Mouse (Mus musculus) adrenal gland, postnatal 36 days (tissue): ENCODE data around the gene Itpr1. TPM values are rescaled to one million over a fixed set of nuclear protein-coding genes. Genes with fewer than 3 reads are reported as not detected.

Experiments used
- DNase-seq, 2 experiments: peaks; one replicate each; pipeline ENCODE4 v3.0.0; 2021; ENCODE audit warnings: mixed read lengths in 1 of 2
- total RNA-seq, 2 experiments: library from RNA; stranded (reverse); gene quantifications; 2 replicates each; pipeline ENCODE4 v1.2.3; 2021

The Itpr1 gene
- total RNA-seq, 2 experiments from 2014 or later: 124 to 167 TPM

- peak in 1 of 2 experiments; percentile 23 for DNase-seq
Measured at GRCm38 (mm10) chr6:108442291-108442690, 229.4 kb downstream of the Itpr1 start.

DNA sequence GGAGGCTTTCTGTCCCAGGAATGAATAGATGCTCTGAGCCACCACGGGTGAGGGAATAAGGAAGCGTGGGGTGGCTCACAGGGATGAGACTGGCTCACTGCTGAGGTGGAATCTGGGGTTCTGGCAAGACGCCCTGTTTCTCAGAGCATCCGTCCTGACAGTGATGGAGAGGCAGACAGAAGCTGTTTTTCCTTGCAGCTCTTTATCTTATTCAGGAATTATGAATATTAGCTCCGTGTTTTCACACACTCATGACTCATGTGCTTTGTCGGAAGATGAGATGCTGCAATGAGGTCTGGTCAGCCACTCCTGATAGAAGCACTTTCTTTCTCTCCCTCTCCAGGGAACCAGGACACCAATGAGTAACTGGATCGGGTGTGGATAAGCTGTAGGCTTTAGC, 231.5 kb downstream of the Itpr1 start:
- peak; percentile 26 to 45 for DNase-seq

- peak in 1 of 2 experiments; percentile 25 for DNase-seq
Measured at GRCm38 (mm10) chr6:108445006-108445405, 232.1 kb downstream of the Itpr1 start.

- no peak for DNase-seq
Measured at GRCm38 (mm10) chr6:108446766-108447165, 233.9 kb downstream of the Itpr1 start.

DNA sequence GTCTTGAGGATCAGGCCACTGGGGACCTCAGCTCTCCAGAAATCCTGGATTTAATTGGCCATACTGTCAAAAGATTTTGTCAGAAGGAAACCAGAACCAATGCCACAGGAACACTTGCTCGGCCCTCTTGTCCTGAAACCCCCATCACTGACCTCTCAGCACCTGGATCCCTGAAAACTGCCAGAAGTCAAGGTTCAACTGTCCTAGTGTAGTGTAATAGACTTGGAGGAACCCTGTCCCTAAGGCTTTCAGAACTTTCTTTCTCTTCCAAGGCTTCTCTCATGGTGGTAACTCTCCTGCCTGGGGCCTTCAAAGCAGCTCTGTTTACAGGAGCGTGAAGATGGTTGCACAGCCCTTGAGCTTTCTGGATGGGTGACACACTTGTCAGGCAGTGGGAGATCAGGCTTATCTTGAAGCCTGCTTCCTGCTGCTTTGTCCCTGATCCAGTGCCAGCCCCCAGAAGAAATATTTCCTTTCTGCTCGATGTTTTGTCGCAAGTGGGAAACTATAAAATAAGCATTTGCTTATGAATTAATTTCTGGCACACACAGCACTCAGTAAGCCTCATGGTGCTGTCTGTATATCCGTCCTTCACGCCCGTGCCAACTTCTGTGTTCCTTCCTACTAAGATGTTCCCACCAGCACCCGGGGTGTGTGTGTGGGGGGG, 234.4 kb downstream of the Itpr1 start:
- DNase-seq: peak; percentile 47 to 59

- DNase-seq: peak; percentile 55 to 58
Measured at GRCm38 (mm10) chr6:108448016-108448735, 235.3 kb downstream of the Itpr1 start.

DNA sequence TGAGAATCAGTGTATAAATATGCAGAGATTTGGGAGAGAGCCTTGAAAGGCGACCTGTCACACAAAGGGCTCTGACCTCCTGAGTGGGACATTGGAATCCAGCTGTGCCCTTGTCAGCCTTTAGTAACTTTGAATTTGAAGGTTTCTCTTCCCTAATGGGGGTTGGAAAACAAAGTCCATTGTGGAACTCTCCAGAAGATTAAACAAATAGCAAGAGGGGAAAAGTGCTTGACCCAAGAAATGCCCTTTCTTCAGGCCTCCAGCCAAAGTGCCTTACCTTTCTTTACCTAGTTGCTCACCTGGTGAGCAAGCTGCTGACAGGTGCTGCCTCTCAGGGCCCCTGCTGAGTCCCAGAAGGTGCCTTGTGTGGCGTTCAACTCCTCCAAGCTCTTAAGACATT, 236.0 kb downstream of the Itpr1 start:
- DNase-seq: no peak

GRCm38 (mm10) chr6:108451536-108451935, 238.6 kb downstream of the Itpr1 start:
- DNase-seq: no peak

- DNase-seq: no peak
Measured at GRCm38 (mm10) chr6:108453618-108454017, 240.7 kb downstream of the Itpr1 start.

DNA sequence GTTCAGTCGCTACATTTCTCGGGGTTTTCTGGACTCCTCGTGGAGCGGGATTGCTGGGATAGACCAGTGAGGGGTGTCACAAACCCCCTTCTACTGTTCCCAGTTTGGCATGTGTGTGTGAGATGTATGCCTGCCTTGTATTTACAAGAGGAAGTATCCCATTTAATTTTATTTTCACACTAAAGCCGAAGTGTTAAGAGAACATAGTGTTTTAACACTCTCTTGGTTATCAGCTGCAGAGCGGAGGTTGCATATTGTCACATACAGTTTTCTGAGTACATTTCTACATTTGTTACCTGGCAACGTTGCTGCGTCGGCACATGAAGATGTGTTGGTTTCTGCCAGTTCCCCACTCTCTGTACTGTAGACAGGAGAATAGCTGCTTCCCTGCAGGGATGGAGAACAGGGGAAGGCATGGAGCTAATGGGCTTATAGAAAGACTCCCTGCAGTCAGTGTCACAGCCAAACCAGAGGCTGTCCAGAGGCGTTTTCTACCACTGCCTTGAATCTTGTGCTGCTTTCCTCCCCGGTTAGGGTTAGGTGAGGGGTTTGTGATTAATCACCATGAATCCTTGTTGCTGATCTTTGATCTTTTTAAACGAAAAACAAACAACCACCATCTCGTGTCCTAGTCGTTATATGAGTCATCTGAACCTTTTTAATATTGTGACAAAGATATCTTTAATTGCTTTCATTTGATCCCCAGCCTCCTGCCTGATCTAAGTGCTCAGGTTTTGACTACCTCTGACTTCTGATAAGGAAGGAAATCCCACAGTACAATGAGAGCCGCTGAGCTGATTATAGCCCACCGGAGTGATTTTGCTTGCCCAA, 241.4 kb downstream of the Itpr1 start:
- DNase-seq: no peak

GRCm38 (mm10) chr6:108454979-108455836, 242.3 kb downstream of the Itpr1 start:
- DNase-seq: no peak

GRCm38 (mm10) chr6:108456231-108457062, 243.6 kb downstream of the Itpr1 start:
- peak in 1 of 2 experiments; percentile 25 for DNase-seq

DNA sequence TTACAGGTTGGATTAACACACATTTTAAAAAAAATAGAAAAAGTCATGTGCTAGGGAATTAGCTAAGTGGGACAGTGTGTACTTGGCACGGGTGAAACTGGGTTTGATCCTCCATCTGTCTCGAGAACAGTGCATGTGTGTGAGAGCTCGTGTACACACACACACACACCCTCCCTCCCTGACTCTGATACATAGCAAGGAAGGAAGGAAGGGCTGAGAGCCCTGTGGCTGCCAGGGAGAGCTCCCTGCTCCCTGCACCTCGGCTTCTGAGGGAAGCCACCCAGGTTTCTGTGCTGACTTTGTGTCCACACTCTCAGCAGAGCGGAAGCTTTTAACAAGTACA, 244.1 kb downstream of the Itpr1 start:
- peak in 1 of 2 experiments; percentile 29 for DNase-seq

- no peak for DNase-seq
Measured at GRCm38 (mm10) chr6:108457516-108458181, 244.8 kb downstream of the Itpr1 start.

DNA sequence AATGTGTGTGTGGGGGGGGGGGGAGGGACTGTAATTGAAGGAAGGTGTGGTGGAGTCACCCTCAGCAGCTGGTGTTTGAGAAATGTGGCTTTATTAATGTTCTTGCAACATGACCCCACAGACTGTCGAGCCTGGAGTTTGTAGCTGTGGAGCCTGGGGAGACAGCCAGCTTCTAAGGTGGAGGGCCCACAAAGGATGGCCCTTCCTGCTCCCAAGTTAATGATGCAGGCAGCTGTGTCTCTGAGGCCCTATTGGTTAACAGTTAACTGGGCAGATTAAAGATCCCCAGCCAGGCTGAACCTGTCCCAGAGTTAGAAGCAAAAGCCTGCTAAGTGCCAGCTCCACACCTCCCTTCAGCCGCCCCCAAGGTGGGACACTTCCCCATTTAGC, 245.3 kb downstream of the Itpr1 start:
- no peak for DNase-seq

DNA sequence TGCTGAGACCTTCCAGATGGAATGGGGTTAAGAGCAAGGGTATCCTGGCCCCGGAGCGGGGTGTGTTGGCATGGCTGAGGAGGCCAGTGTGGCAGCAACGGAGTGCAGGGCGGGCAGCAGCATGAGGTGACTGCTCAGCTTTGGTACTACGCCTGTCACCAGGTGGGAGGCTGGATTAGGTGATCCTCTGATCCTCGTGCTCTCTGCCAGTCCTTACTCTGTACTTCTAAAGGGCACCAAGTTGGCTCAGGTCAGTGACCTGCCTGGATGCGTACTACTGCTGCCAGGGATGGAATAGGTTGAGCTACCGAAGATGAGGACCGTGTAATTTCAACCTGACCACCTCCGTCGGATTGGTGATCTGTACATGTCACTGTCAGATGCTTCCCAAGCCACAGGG, 245.9 kb downstream of the Itpr1 start:
- no peak for DNase-seq

DNA sequence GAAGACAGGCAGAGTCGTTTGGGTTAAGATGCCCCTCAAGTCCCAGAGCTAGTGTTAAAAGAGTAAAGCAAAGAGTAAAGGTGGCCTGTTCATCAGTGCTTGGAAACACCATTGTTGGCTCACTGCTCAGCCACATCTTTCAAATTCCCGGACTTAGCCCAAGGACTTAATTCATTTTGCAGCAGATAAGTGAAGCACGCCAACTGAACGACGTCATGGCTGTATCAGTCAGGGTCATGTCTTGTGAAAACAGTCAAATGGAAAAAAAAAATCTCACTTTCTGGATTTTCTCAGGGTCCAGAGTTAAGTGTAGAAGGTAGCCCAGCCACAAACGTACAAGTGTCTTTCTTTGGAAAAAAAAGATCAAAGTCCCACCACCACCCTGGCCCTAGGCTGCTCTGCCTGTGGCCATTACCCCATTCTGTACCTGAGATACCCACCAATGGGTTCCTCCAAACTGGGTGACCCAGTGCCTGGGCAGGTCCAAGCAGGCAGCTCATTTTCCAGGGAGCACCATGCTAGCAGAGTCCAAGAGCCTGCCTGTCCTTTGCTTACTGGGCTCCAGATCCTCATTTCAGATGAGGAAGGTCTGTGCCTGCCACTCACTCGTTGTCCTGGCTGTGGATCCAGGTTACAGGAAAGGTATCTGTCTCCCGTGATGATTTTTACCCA, 251.5 kb downstream of the Itpr1 start:
- peak; percentile 71 to 81 for DNase-seq

GRCm38 (mm10) chr6:108465159-108465558, 252.3 kb downstream of the Itpr1 start:
- DNase-seq: no peak

- peak; percentile 28 to 53 for DNase-seq
Measured at GRCm38 (mm10) chr6:108466061-108466531, 253.2 kb downstream of the Itpr1 start.

GRCm38 (mm10) chr6:108467597-108467996, 254.7 kb downstream of the Itpr1 start:
- no peak for DNase-seq
